Mouse (Mus musculus): ENCODE results near the gene Shroom3. TPM values are rescaled to one million over a fixed set of nuclear protein-coding genes. Genes with fewer than 3 reads are reported as not detected.
A peak's percentile ranks its signal among the peaks of the same experiment; 100 is the strongest.

Shroom3 gene
- polyA plus RNA-seq, 1 experiment from 2014 or later = 8.0 TPM

DNA sequence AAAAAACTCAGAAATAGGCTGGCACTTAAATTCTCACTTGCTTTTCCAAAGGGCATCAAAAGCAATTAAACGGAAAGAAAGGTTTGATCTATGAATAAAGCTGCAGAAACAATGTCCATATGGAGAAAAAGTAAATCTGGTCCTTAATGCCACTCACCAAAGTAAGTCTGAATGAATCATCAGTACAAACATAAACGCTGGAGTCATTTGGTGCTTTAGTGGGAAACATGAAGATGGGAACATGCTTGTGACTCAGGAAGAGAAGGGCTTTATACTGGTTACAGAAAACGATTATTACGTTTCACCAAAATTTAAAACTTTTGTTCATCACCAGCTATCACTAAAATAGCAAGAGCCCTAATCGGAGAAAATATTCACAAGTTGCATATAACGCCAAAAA, 297.2 kb downstream of the Shroom3 start:
- Histone ChIP-seq H3K9ac (ENCODE audit: low read depth, low read length) (no peak overlapping the region), H3K9me3 (ENCODE audit: control insufficient read depth) (no peaks in the 10 kb centered on the region), H3K27ac (ENCODE audit: low read depth, low read length) (no peak overlapping the region), H3K4me1 (replicated peaks; ENCODE audit: control insufficient read depth, insufficient read depth, low read length) (0 out of 2 replicates have a peak, but pooled peaks cover 6% of the 10 kb centered on the region), H3K4me2 (replicated peaks; ENCODE audit: low read depth) (no peak overlapping the region), H3K36me3 (ENCODE audit: control insufficient read depth, insufficient read depth) (no peaks in the 10 kb centered on the region), H3K4me3 (ENCODE audit: low read depth, low read length) (no peak overlapping the region), H3K27me3 (replicated peaks; ENCODE audit: control insufficient read depth, insufficient read depth, low read length) (no peaks in the 10 kb centered on the region)
- WGBS = 77% methylated on average over 6 of the region's 6 CpGs
- TF ChIP-seq CTCF (IDR thresholded peaks at IDR 0.05; ENCODE audit: low read depth) = no peak
- no peak for ATAC-seq

DNA sequence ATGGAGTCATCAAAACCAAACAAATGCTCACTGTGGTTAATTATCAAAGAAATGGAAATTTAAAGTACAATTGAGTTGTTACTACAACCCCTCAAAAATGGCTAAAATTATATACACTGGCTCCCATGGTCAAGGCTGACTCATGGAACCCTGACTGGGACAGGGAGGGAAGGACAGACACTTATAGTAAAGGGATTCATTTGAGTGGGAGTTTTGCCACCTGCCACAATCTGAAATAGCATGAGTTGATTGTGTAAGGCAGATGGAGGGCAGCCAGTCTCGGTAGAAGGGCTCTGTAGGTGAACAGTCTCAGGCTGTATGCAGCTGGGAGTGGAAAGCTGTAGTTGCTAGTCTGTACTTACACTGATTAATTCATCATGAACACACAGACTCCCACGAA, 297.6 kb downstream of the Shroom3 start:
- no peak overlapping the region for H3K4me2 ChIP-seq (replicated peaks; ENCODE audit: low read depth)
- no peaks in the 10 kb centered on the region for H3K27me3 ChIP-seq (replicated peaks; ENCODE audit: control insufficient read depth, insufficient read depth, low read length)
- no peaks in the 10 kb centered on the region for H3K9me3 ChIP-seq (ENCODE audit: control insufficient read depth)
- WGBS = 77% methylated on average over 2 of the region's 2 CpGs
- TF ChIP-seq CTCF (IDR thresholded peaks at IDR 0.05; ENCODE audit: low read depth) = no peak
- H3K9ac ChIP-seq (ENCODE audit: low read depth, low read length) = no peak overlapping the region
- no peaks in the 10 kb centered on the region for H3K36me3 ChIP-seq (ENCODE audit: control insufficient read depth, insufficient read depth)
- H3K27ac ChIP-seq (ENCODE audit: low read depth, low read length) = no peak overlapping the region
- H3K4me1 ChIP-seq (replicated peaks; ENCODE audit: control insufficient read depth, insufficient read depth, low read length) = 0 out of 2 replicates have a peak, but pooled peaks cover 6% of the 10 kb centered on the region
- H3K4me3 ChIP-seq (ENCODE audit: low read depth, low read length) = no peak overlapping the region
- ATAC-seq = no peak

DNA sequence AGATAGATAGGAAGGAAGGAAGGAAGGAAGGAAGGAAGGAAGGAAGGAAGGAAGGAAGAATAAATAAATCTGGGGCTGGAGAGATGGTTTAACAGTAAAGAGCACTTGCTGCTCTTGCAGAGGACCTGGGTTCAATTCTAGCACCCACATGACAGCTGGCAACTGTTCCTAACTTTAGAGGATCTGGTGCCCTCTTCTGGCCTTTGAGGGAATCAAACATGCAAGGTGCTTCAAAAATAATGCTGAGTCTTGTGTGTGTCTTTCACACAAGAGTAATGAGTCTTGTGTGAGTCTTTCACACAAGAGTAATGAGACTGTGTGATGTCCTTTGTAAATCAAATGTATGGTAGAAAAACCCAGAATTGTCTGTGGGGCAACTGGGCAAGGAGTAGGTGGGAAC, 299.4 kb downstream of the Shroom3 start:
- Histone ChIP-seq H3K4me3 (ENCODE audit: low read depth, low read length) (no peak overlapping the region), H3K9me3 (ENCODE audit: control insufficient read depth) (no peaks in the 10 kb centered on the region), H3K9ac (ENCODE audit: low read depth, low read length) (no peak overlapping the region), H3K4me2 (replicated peaks; ENCODE audit: low read depth) (no peak overlapping the region), H3K4me1 (replicated peaks; ENCODE audit: control insufficient read depth, insufficient read depth, low read length) (0 out of 2 replicates have a peak, but pooled peaks cover 6% of the 10 kb centered on the region), H3K36me3 (ENCODE audit: control insufficient read depth, insufficient read depth) (no peaks in the 10 kb centered on the region), H3K27me3 (replicated peaks; ENCODE audit: control insufficient read depth, insufficient read depth, low read length) (no peaks in the 10 kb centered on the region), H3K27ac (ENCODE audit: low read depth, low read length) (no peak overlapping the region)
- ATAC-seq = no peak
- peak; percentile 68 for TF ChIP-seq CTCF (IDR thresholded peaks at IDR 0.05; ENCODE audit: low read depth)

DNA sequence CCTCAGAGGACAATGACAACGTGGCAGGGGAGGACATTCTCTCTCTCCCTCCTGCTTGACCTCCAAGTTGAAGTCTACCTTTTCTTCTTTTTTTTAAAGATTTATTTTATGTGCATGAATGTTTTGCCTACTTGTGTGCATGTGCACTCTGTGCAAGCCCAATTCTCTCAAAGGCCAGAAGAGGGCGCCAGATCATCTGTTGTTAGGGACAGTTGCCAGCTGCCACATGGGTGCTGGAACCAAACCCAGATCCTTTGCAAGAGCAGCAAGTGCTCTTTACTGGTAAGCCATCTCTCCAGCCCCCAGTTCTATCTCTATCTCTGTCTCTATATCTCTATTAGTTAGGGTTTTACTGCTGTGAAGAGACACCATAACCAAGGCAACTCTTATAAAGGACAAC, 300.7 kb downstream of the Shroom3 start:
- ATAC-seq = no peak
- H3K27ac ChIP-seq (ENCODE audit: low read depth, low read length) = no peak overlapping the region
- H3K9me3 ChIP-seq (ENCODE audit: control insufficient read depth) = no peaks in the 10 kb centered on the region
- TF ChIP-seq CTCF (IDR thresholded peaks at IDR 0.05; ENCODE audit: low read depth) = peak; percentile 62
- H3K4me2 ChIP-seq (replicated peaks; ENCODE audit: low read depth) = no peak overlapping the region
- H3K27me3 ChIP-seq (replicated peaks; ENCODE audit: control insufficient read depth, insufficient read depth, low read length) = no peaks in the 10 kb centered on the region
- H3K9ac ChIP-seq (ENCODE audit: low read depth, low read length) = no peak overlapping the region
- no peaks in the 10 kb centered on the region for H3K36me3 ChIP-seq (ENCODE audit: control insufficient read depth, insufficient read depth)
- H3K4me3 ChIP-seq (ENCODE audit: low read depth, low read length) = no peak overlapping the region
- 0 out of 2 replicates have a peak, but pooled peaks cover 6% of the 10 kb centered on the region for H3K4me1 ChIP-seq (replicated peaks; ENCODE audit: control insufficient read depth, insufficient read depth, low read length)
- WGBS = 46% methylated on average over 2 of the region's 2 CpGs

DNA sequence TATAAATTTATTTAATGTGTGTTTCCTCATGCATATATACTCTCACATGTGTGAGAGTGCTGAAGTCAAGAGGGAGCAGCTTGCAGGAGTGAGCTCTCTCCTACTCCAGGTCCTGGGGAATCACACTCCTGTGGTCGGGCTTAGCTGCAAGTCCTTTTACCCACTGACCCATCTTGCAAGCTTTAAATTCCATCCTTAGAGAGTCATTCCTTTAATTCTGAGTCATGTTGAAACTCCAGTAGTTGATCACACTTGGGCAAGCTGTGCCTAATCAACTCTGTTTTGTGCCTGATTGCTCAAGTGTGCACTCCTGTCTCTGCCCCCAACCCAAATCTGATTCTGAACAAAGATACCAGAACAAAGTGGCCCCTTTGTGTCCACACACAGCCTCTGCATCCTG, 301.5 kb downstream of the Shroom3 start:
- Histone ChIP-seq H3K27me3 (replicated peaks; ENCODE audit: control insufficient read depth, insufficient read depth, low read length) (no peaks in the 10 kb centered on the region), H3K27ac (ENCODE audit: low read depth, low read length) (peak overlapping the region; percentile 86; the same call in 1 of the 2 replicates)
- ATAC-seq = no peak

DNA sequence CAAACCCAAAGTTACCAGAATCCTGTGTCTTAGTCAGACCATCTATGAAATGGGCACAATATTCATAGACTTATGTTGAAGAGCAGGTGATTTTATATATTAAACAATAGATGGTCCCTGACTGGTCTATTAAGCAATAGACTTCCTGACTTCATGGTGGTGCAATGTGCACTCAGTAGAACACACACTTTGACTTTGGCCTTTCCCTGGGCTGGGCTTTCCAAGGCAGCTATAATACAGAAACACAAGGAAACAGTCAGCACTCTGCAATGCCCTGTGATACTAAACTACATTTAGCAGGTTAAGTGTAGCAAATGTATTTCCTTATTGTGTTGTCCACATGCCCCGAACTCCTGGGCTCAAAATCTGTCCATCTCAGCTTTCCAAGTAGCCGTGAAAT, 302.2 kb downstream of the Shroom3 start:
- peak; percentile 96 for ATAC-seq
- H3K9me3 ChIP-seq (ENCODE audit: control insufficient read depth) = no peaks in the 10 kb centered on the region
- WGBS = 44% methylated on average over 2 of the region's 2 CpGs

More for the DNA sequence above, 301.5 kb downstream of the Shroom3 start:
- WGBS = 41% methylated on average over 1 of the region's 1 CpGs
- TF ChIP-seq CTCF (IDR thresholded peaks at IDR 0.05; ENCODE audit: low read depth) = no peak
- Histone ChIP-seq H3K9ac (ENCODE audit: low read depth, low read length) (no peak overlapping the region), H3K9me3 (ENCODE audit: control insufficient read depth) (no peaks in the 10 kb centered on the region), H3K4me1 (replicated peaks; ENCODE audit: control insufficient read depth, insufficient read depth, low read length) (0 out of 2 replicates have a peak, but pooled peaks cover 6% of the 10 kb centered on the region), H3K36me3 (ENCODE audit: control insufficient read depth, insufficient read depth) (no peaks in the 10 kb centered on the region), H3K4me3 (ENCODE audit: low read depth, low read length) (no peak overlapping the region), H3K4me2 (replicated peaks; ENCODE audit: low read depth) (no peak overlapping the region)

More for the DNA sequence above, 302.2 kb downstream of the Shroom3 start:
- H3K36me3 ChIP-seq (ENCODE audit: control insufficient read depth, insufficient read depth) = no peaks in the 10 kb centered on the region
- H3K9ac ChIP-seq (ENCODE audit: low read depth, low read length) = 0 out of 2 replicates have a peak overlapping the region, but pooled peaks have one; percentile 1
- no peaks in the 10 kb centered on the region for H3K27me3 ChIP-seq (replicated peaks; ENCODE audit: control insufficient read depth, insufficient read depth, low read length)
- 0 out of 2 replicates have a peak, but pooled peaks cover 6% of the 10 kb centered on the region for H3K4me1 ChIP-seq (replicated peaks; ENCODE audit: control insufficient read depth, insufficient read depth, low read length)
- peak overlapping the region; percentile 86 for H3K27ac ChIP-seq (ENCODE audit: low read depth, low read length)
- H3K4me2 ChIP-seq (replicated peaks; ENCODE audit: low read depth) = no peak overlapping the region
- no peak overlapping the region for H3K4me3 ChIP-seq (ENCODE audit: low read depth, low read length)
- no peak for TF ChIP-seq CTCF (IDR thresholded peaks at IDR 0.05; ENCODE audit: low read depth)
